Mouse (Mus musculus): Measurements from ENCODE around the gene Cep70.
A peak's percentile ranks its signal among the peaks of the same experiment; 100 is the strongest.

The Cep70 gene

GRCm38 (mm10) chr9:99243190-99243894 is at the start of gene Cep70:
Gene Cep70 (plus strand): TSS chr9:99243367.
- peak; percentile 82 for DNase-seq (ENCODE audit: low read depth, low spot score)

- DNase-seq (ENCODE audit: low read depth, low spot score), result no peak
Observed at GRCm38 (mm10) chr9:99212643-99213042, 30.5 kb upstream of the Cep70 start.

- DNase-seq (ENCODE audit: low read depth, low spot score), result no peak
Observed at GRCm38 (mm10) chr9:99216182-99216581, 27.0 kb upstream of the Cep70 start.

- no peak for DNase-seq (ENCODE audit: low read depth, low spot score)
Observed at GRCm38 (mm10) chr9:99217999-99218719, 25.0 kb upstream of the Cep70 start.

GRCm38 (mm10) chr9:99221636-99222035 is 21.5 kb upstream of the Cep70 start:
- no peak for DNase-seq (ENCODE audit: low read depth, low spot score)

DNA sequence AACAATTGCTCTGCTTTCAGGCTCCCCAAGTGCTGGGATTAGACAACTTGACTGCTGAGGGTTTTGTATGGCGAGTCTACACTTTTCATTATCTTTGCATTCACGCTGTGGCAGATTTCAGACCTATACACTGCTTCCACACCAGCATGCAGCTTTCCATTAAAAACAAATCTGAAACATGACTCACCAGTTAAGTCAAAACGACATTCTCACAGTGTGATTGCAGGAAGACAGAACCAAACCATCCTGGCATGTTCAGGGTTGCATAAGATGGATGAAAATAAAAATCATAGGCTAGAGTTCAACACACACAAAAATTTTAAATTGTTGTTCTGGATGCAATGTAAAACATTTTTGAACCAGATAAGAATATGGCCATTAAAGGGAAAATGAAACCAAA is 18.6 kb upstream of the Cep70 start:
- no peak for DNase-seq (ENCODE audit: low read depth, low spot score)

GRCm38 (mm10) chr9:99229450-99229849 is 13.7 kb upstream of the Cep70 start:
- no peak for DNase-seq (ENCODE audit: low read depth, low spot score)

DNA sequence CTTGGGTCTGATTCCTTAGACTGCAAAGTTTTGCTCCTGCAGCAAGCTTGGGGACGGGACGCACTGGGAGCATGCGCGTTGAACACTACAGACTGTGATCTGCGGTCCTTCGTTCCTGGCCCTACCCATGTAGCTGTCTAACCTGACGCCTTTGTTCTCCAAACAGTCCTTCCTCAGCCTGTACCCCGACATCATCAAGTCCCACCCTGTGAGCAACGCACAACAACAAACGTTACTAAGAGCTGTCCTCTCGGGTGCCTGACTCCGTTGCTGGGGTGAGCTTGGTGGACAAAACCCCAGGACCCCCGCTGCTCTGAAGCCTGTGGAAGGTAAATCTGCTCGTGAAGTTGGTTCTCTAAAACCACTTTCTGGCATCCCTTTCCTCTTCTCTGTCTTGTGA is 6.0 kb upstream of the Cep70 start, which contains the start of gene Faiml:
Faiml (minus strand) TSS at position 101 of the 400 bp plus-strand sequence.
- no peak for DNase-seq (ENCODE audit: low read depth, low spot score)

DNA sequence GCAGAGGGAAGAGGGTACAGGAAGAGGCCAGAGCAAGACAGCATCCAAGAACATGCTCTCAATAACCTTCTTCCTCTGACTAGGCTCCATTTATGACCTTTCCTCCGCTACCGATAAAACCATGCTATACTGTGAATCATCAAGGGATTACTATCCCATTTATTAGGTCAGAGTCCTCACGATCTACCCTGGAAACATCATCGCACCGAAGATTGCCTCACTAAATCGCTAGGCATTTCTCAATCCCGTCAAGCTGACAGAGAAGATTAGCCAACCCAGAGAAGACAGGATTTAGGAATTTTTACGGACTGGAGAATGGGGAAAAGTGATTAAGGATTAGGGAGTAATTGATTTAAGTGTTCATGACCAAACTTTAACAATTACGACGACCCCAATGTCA is 4.9 kb upstream of the Cep70 start:
- no peak for DNase-seq (ENCODE audit: low read depth, low spot score)

DNA sequence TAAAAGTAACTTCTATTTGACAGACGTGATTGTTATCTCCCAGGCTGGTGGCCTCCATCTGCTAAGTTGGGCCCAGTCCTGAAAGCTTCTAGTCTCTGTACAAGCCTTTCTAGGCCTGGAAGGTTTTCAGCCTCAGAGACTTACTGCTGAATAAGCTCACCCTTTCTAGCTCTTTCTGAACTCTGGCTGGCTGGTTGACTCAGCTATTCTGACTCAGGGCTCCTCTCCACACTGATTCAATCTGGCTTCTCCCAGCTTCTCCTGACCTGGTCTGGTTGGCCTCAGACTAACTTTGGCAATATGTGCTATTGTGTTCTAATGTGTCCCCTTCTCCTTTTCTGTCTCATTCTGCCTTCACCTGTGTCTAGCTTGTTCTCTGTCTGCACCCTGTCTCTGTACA is 3.9 kb upstream of the Cep70 start:
- DNase-seq (ENCODE audit: low read depth, low spot score), result no peak

DNA sequence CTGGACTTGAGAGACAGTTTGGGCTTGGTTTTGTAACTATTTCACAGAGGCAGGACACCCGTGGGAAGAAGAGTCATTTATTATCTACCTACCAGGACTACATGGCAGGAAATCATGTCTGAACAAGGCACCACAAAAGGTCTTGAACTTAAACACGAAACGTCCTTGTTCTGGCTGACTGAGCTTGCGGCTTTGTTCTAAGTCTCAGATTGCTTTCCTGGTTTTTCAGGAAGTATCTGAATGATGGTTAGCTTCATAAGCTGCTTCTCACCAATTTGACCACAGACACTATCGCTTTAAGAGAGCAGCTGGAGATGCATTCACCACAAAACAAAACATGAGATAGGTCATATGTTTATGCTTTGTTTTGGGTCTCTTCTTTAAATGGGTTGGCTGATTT is 2.6 kb upstream of the Cep70 start:
- DNase-seq (ENCODE audit: low read depth, low spot score), result no peak

- no peak for DNase-seq (ENCODE audit: low read depth, low spot score)
Observed at GRCm38 (mm10) chr9:99242035-99242434, 1.1 kb upstream of the Cep70 start.

- DNase-seq (ENCODE audit: low read depth, low spot score), result no peak
Observed at GRCm38 (mm10) chr9:99242533-99243189, 506 bp upstream of the Cep70 start.

DNA sequence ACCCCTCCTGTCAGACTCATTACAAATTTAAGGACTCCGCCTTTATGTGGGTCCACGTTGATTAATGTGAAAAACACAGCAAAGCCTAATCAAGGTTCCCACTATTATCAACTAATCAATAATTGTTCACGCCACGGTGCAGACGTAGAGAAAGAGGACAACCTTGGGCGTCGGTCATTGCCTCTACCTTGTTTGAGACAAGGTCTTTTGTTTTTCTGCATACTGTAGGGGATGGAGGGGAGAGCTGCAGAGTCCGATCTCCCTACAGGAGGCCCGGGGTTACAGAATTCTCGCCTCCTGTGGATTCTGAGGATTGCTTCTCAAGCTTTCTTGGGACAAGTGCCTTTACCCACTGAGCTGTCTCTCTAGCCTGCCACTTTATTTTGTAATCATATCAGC is 727 bp downstream of the Cep70 start:
- DNase-seq (ENCODE audit: low read depth, low spot score), result no peak

DNA sequence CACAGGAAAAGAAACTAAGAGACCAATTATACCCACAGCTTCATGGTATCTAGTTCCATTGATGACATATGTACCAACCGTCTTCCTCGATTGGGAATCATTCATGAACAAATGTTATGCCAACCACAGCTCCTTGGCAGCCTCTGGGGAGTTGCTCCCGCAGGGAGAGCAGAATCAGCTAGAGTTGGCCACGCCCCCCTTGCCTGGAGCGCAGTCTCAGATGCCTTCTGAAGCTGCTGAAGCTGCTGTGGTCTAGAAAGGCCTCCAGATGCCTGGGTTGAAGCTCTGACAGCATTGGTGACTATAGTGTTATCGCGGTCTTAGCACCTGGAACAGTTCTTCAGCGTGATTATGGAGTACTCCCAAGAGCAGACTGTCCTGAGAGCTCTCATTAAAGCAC is 5.1 kb downstream of the Cep70 start:
- DNase-seq (ENCODE audit: low read depth, low spot score), result no peak

DNA sequence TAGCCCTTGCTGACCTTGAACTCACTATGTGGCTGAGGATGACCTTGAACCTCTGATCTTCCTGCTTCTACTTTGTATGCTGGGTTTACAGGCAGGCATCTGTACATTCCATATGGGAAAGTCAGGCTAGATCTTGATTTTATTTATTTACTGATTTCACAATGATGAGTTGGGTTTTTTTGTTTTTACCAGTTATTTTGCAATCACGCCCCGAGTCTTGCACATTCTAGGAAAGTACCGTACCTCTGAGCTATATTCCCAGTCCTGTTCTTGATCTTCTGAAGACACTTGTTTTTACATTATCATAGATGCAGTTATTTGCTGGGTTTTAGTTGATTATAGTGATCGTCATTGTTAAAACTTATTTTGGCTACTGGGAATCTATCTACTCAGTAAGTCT is 5.7 kb downstream of the Cep70 start:
- no peak for DNase-seq (ENCODE audit: low read depth, low spot score)

GRCm38 (mm10) chr9:99253861-99254260 is 10.7 kb downstream of the Cep70 start:
- DNase-seq (ENCODE audit: low read depth, low spot score), result no peak

DNA sequence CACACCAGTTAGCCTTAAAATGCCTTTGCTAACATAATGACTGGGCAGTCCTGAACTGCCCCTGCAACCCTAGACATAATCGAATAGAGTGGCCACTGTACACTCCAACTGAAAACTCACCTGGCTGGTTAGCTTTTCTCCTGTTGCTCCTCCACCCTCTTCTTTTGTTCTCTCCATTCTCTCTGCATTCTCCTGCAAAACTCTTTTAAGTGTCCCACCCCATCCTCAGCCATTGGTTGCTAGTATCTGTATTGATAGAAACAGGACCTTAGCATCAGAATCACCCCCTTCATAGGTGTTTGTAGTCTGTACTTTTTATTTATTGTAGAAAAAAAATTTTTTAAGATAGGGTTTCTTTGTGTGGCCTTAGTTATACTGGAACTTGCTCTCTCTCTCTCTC is 13.0 kb downstream of the Cep70 start:
- no peak for DNase-seq (ENCODE audit: low read depth, low spot score)

- no peak for DNase-seq (ENCODE audit: low read depth, low spot score)
Observed at GRCm38 (mm10) chr9:99256821-99257220, 13.7 kb downstream of the Cep70 start.

- DNase-seq (ENCODE audit: low read depth, low spot score), result no peak
Observed at GRCm38 (mm10) chr9:99258891-99259290, 15.7 kb downstream of the Cep70 start.

DNA sequence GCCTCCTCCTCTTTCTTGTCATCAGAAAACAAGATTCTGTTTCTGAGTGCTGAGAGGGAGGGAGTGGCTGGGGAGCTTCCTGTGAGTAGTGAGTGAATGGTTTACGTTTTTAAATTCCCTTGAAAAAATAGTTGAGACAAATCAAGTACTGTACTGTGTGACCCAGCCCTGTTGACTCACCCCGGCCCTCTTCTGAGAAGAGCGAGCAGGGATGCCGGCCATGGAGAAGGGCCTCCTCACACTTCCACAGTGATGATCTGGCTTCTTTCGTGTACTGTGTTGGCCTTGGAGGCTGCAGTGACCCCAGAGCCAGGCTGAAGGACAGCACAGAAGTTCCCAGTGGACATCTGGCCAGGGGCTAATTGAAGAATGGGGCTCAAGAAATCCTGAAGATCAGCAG is 61.1 kb downstream of the Cep70 start:
- no peak for DNase-seq (ENCODE audit: low read depth, low spot score)

DNA sequence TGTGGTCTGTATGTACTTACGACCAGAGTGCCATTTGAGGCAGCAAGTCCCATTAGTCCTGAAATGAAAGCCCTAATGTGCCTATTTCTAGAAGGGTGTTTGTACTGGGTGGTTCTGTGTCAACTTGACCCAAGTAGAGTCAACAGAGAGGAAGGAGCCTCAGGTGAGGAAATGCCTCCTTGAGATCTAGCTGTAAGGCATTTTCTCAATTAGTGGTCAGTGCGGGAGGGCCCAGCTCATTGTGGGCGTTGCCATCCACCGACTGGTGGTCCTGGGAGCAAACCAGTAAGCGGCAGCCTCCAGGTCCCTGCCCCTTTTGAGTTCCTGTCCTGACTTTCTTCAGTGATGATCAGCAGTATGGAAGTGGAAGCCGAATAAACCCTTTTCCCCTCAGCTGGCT is 63.1 kb downstream of the Cep70 start:
- no peak for DNase-seq (ENCODE audit: low read depth, low spot score)

All from brain, embryonic 18.5 days (tissue).